Mouse (Mus musculus) retina, postnatal 1 day (tissue): ENCODE measurements around the gene D17H6S53E.

ENCODE experiments used
- DNase-seq: peaks from one replicate; pipeline ENCODE4 v3.0.0-alpha.2; 2012

Gene D17H6S53E

GRCm38 (mm10) chr17:35134801-35135590, 8.8 kb downstream of the D17H6S53E start, which contains the start of gene Bag6:
Bag6 (plus strand) TSS chr17:35135178.
- DNase-seq = peak; percentile 97

DNA sequence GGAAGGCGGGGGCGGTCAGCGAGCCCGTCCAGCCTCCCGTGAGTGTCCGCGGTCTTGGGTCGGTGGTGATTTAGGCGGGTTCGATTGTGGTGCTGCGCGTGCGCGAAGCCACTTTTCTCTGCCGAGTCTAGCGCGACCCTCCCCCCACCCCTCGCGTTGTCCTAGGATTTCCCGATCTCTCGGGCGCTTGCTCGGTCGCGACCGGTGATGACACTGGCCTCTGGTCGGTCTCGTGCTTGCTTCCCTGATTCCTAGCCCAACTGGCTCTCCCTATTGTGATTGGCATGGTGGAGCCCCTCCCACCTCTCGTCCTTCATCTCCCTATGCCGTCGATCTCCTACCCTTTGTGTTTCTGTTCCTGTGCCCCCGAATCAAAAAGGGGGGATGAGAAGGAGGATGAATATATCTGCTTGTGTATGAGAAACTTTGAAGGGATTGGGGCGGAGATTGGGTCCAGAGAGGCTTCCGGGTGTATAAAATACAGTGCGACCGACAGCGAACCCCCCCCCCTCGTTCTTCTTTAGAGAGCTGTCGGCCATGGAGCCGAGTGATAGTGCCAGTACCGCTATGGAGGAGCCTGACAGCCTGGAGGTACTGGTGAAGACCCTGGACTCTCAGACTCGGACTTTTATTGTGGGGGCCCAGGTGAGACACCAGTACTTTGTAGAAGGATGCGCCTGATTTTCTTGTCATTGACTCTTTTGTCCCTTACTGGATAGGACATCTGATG, 9.6 kb downstream of the D17H6S53E start:
- DNase-seq = no peak

- DNase-seq = no peak
Observed at GRCm38 (mm10) chr17:35139269-35139668, 13.1 kb downstream of the D17H6S53E start.

- no peak for DNase-seq
Observed at GRCm38 (mm10) chr17:35140490-35140996, 14.4 kb downstream of the D17H6S53E start.

- DNase-seq = no peak
Observed at GRCm38 (mm10) chr17:35141971-35142370, 15.8 kb downstream of the D17H6S53E start.

DNA sequence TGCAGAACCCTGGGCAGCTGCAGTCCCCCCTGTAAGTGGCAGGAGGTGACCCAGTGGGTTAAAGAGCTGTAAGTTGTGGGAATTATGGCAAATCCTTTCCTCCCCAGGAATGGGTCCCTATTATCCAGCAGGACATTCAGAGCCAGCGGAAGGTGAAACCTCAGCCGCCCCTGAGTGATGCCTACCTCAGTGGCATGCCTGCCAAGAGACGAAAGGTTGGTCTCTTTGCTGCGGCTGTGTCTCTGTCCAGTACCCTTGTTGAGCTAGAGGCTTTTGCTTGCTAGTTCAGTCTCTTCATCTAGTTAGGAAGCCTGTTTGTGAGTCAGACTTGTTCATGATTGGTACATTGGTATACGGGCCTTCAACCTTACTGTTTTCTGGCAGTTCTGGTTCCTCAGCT, 20.0 kb downstream of the D17H6S53E start:
- DNase-seq = no peak

GRCm38 (mm10) chr17:35147348-35147747, 21.2 kb downstream of the D17H6S53E start:
- DNase-seq = no peak

DNA sequence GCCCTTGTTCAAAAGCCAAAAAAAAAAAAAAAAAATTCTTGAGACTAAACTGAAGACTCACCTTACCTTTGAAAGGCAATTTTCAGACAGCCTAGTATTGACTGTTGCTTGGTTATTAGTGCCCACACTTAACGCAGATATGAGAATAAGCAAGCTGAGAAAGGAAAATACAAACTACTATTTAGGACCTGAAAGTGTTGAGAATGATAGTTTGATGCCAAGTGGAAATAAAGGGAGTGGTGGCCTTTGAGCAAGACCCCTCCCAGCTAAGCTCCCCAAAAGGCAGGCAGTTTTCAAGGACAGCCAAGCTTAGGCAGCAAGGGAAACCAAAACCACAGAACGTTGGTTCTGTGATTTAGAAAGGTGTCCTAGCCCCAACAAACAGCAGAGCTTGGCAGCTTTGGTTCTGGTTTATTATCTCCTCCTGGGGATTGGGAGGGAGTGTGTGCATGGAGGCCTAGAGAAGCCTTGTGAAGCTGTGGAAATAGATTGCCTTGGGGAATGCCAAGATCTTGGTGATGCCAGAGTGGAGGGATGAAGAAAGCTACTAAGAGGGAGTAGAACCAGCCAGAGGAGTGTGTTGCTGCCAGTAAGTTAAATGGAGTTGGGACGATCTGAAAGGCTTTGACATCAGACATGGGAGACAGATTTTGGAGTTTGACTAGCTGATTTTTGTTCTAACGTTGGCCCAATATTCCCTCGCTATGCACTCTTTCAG, 21.9 kb downstream of the D17H6S53E start:
- DNase-seq = no peak

GRCm38 (mm10) chr17:35152121-35152520, 25.9 kb downstream of the D17H6S53E start:
- no peak for DNase-seq

DNA sequence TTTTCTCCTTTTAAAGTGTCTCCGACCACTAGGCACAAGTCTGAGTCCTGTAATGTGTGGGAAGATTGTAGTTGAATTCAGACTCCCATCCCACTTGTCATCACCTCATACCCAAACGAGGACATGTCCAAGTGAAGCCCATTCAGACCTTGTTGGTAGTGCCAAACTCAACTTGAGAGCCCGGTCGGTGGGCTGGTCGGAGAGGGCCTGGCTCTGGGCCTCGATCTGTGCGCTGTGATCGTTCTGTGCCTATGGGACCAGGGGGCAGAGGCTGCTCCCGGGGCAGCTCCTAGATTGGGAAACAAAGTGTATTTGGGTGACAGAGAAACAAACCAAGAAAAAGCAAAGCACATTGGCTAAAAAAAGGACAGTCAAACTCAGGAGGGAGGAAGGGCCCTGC, 26.9 kb downstream of the D17H6S53E start:
- no peak for DNase-seq

GRCm38 (mm10) chr17:35153931-35154330, 27.8 kb downstream of the D17H6S53E start:
- no peak for DNase-seq

DNA sequence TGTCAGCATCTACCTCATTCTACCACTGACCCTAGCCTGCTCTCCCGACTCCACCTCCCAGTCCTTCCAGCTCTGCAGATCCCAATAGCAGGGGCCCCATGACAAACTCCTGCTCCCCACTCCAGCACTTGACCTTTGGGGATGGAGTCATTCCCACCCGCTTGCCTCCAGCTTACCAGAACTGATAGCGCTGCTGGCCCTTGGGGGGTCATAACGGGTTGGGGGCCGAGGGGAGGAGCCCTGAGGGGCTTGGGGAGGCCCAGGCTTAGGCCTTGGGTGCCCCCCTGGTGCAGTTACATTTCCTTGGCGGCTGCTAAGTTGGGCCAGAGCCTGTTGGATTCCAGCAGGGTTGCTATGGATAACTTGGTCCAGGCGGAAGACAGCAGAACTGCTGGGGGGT, 28.4 kb downstream of the D17H6S53E start:
- DNase-seq = no peak

- DNase-seq = no peak
Observed at GRCm38 (mm10) chr17:35155451-35155850, 29.3 kb downstream of the D17H6S53E start.

- no peak for DNase-seq
Observed at GRCm38 (mm10) chr17:35156461-35157200, 30.5 kb downstream of the D17H6S53E start.

GRCm38 (mm10) chr17:35157254-35157653, 31.1 kb downstream of the D17H6S53E start:
- no peak for DNase-seq

- DNase-seq = no peak
Observed at GRCm38 (mm10) chr17:35157661-35158175, 31.5 kb downstream of the D17H6S53E start.

- DNase-seq = no peak
Observed at GRCm38 (mm10) chr17:35158850-35159593, 32.8 kb downstream of the D17H6S53E start.

DNA sequence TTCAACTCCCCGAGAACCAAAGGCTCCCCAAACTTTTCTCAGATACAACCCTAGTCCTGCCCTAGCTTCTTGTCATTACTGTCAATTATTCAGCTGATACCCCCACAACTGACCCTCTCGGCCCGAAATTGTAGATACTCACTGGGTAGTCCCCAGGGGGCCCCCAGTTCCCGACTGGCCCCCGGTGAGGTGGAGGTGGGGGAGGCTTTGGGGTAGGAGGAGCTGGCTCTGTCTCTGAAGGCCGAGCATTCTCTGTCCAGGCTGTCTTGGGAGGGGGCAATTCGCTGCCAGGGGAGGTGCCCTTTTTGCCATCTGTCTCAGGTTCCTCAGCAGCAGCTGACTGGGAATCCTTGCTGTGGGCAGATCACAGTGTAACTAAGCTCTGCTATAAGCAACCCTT, 33.5 kb downstream of the D17H6S53E start:
- no peak for DNase-seq

- DNase-seq = no peak
Observed at GRCm38 (mm10) chr17:35161421-35161820, 35.2 kb downstream of the D17H6S53E start.

DNA sequence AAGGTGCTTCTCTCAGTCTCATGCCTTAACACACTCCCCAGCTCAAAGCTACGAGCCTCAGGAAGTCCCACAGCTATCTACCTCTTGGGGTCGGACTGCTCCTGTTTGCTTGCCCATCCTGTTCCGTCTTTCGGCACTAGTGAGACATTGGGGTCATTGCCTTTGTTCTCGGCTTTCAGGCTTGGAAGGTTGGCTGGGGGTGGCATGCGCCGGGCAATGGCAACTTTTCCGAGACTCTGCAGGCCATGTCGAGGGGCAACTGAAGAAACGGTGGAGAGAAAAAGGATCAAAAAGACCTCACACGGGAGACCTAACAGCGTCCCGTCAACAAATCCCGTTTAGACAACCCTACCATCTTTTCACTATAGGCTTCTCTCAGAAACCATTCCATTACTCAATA, 35.9 kb downstream of the D17H6S53E start:
- DNase-seq = no peak

GRCm38 (mm10) chr17:35162730-35163129, 36.6 kb downstream of the D17H6S53E start:
- DNase-seq = no peak
